Mouse (Mus musculus): ENCODE measurements at regions not wholly inside any gene's neighbourhood (a gene's known extent, or its start where the extent isn't known, plus 50 kb on each side); places are given as distances from the start of the nearest gene placed in this dataset.

DNA sequence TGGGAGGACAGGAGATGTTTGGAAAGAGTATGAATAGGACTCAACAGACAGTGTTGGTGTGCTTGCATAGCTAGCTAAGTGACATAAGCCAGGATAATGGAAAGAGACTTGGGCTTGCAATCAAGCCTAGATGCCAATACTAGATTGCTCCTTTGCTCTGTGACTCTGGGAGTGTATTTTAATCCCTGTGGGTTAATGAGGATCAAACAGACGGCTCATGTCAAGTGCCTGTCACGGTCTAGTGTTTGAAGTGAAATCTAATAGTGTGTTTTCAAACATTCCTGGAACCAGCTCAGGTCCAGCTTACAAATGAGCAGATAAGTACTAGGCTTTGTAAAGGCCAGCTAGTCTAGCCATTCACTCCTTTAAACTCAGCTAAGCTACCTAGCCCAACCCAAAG, 64.1 kb upstream of the Ranbp3l start:
- DNase-seq (ENCODE audit: low read depth, low spot score): no peak

DNA sequence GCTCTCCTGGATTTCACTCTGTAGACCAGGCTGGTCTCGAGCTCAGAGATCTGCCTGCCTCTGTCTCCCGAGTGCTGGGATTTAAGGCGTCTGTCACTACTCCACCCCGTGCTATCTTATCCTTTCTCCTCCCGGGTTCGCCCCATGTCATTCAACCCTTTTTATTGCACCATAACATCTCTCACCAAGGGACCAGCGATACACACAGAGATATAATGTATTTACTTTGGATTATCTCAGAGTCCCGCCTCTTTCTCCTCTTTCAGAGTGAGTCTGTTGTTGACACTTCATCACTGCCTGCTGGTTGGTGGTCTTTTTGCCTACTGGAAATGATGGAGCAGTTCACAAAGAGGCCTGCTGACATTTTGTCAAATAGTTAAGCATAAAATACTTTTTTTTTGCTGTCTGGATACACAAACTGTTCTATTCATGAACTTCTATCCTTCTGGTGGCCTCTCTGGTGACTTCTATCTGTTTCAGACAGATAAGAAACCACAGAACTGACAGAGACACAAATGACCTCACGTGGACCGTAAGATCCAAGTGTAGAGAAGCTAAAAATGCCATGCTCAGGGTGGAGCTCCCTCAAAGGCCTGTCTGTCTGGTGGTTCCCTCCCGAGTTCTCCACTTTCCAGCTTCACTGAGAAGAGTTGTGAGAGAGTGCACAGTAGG, 70.1 kb upstream of the Ranbp3l start:
- no peak for DNase-seq (ENCODE audit: low read depth, low spot score)

DNA sequence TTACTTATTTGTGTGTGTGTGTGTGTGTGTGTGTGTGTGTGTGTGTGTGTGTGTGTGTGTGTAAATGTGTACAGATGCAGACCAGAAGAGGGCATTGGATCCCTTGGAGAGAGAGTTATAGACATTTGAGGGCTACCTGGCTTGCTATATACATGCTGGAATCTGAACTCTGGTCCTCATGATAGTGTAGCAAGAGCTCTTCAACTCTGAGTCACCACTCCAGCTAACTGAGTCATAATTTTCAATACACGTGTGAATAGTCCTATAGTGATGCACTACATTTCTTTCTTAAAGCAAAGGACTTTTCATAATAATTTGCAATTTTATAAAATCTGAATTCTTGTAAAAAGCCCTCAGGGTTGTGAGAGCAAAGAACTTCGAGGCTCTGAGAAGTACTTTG, 70.9 kb upstream of the Ranbp3l start:
- no peak for DNase-seq (ENCODE audit: low read depth, low spot score)

DNA sequence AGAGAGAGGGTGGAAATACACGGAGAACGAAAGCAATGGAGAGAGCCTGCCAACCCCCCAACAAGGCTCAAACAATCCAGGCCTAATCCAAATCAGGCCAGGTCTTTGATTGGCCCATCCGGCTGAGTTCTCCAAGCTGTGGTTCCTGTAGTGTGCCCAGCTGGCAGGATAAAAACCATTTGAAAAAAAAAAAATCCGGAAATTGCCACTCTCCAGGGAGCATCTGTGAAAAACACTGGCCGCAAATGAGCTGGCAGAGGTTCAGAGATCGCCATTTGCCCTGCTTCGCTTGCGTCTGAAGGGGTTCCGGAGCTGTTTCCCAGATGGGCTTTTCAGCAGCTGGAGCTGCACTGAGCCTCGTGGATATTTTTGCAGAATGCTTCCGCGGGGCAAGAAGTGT, 71.4 kb upstream of the Ranbp3l start:
- peak; percentile 30 for DNase-seq (ENCODE audit: low read depth, low spot score)

DNA sequence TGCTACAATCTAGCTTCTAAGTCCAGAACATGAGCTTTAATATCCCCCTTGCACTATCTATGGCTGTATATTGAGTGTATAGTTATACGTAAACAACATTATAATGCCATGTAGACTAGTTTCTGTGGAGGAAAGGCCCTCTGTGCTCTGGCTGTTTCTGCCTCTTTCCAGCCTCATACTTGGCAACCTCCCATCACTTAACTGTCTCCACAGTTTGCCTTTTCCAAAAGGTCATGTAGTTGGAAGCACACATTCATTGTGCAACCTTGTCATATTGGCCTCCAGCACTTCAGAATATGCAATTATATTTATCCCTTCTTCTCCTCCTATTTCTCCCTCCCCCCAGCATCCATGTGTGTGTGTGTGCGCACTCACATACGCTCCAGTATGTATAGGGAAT, 82.2 kb upstream of the Ranbp3l start:
- no peak for DNase-seq (ENCODE audit: low read depth, low spot score)

DNA sequence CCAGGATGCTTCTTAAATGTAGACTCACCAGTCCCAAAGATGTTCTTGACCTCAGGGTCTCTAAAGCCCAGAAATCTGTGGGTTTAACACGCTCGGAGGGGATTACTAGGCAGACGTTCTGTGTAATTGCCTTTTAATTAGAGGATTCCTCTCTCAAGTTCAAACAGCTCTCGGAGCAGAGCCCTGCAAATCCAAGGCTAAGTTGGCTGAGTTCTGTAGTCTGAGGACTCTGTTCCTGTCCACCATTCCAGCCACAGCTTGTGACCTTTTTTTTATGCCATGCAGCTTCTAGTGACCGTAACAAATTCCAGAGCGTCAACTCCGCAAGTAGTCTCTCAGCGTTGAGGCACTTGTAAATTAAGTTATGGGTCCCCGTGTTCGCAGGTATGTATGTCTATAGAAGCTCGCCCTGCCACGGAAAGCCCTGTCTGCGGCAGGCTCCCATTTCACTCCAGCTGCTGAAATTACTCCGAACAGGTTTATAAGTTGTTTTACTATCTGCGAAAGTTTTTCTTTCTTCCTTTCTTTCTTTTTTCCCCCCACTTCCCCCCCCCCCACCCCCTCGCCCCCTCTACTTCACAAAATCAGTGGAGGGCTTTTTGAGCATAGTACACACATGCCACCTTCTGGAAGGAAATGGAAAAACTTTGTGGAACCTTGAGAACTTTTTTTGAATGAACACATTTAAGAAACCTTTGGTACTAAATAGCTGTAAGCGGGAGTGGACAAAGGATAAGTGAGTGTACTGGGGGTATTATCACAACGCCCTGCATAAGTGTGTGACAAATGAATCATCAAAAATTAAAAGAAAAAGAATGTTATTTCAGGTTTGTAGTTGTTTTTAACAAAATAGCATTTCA, 82.9 kb upstream of the Ranbp3l start:
- DNase-seq (ENCODE audit: low read depth, low spot score): peak; percentile 24

DNA sequence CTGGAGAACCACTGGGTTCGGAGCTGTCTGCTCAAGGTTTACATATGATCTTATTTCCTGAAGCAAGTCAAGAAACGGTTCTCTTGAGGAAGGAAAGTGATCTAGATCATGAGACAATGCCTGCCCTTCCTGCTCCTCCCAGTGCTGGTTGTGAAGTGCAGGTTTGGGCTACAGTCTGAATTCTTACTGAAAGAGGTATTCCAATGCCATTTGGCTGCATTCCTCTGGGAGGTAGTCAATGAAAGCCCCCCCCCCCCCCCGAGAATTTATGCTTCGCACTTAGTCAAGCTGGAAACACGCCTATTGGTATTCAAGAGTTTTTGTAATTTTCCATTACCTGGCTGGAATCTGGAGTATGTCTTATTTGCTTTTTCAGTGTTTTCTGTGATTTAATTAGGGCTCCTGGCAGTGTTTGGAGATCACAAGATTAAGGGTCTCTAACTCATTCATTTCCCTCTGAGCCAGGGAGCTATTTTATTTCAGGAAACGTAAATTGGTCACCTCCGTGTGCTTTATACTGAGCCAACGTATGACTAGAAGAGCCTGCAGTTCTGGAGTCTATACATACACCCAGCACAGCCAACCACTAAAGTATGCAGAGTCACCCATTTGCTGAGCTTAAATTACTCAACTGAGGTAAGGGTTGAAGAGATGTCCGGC, 84.7 kb upstream of the Ranbp3l start:
- DNase-seq (ENCODE audit: low read depth, low spot score): no peak

DNA sequence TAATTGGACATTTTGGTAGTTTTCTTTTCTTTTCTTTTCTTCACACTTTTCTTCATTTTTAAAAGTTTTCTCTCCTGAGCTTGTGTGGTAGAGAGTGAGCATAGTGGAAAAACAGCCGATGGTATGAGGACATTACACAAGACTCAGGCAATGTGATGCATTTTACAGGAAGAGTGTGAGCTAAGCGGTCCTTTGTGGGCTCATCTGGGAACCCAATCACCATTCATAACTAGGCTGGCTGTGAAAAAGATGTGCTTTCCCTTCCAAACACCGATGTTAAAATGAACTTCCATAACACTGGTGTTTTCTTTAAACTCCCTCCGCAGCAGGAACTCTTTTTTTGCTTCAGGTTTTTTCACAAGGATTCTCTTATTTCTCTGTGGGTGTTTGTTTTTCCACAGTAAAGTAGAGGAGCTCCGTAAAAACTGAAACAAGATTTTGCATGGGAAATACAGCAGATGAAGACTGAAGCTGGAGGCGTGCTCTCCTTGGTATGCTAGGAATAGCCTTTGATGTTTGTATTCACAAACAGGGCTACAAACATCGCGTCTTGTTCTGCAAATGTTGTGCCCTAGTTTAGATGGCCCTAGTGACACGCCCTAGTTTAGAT, 92.8 kb upstream of the Ranbp3l start:
- DNase-seq (ENCODE audit: low read depth, low spot score): no peak

DNA sequence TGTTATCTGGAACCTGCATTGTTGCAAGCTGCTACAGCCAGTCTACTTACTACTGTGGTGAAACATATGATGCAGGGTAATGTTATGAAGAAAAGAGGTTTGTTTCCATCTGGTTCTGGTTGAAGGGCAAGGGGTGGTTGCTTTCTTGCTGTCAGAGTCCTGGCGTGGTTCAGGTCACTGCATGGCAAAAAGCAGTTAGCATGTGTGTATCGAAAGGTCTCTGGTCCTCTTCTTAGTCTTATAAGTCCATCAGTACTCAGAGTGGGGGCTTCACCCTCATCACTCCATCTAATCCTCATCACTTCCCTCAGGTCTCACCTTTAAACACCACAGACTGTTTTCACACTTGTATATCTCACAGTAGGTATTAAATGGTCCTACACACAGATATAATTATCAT, 99.7 kb upstream of the Ranbp3l start:
- DNase-seq (ENCODE audit: low read depth, low spot score): no peak

DNA sequence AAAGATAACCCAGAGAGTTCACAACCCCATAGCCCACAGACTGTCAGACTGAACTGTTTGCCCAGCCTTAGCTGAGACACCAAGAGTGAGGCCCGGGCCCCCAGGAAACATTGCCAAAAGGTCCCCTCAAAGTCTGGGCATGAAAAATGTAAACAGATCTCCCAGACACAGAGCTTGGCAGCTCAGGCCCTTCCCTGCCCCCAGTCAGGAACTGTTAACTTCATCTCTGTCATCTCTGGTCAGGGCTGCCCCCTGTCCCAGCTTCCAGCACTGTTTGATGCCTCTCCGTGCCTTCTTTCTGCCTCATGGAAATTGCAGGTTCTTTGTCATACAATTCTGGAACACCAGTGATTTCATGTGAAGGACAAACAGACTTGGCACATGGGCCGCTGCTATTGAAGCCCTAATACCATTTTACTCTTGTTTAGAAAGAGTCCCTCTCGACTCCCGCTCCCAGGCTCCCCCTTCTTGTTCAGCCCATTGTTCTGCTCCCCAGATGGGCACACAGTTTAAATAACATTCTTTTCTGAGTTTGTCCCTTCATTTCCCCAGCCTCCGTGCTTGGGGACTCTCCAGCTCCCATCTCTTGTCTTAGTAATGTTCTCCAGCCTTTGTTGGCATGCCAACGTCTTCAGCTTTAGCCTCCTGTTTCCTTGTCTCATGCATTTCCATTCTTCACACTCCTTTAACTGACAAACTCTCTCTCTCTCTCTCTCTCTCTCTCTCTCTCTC, 100.4 kb upstream of the Ranbp3l start:
- DNase-seq (ENCODE audit: low read depth, low spot score): no peak

DNA sequence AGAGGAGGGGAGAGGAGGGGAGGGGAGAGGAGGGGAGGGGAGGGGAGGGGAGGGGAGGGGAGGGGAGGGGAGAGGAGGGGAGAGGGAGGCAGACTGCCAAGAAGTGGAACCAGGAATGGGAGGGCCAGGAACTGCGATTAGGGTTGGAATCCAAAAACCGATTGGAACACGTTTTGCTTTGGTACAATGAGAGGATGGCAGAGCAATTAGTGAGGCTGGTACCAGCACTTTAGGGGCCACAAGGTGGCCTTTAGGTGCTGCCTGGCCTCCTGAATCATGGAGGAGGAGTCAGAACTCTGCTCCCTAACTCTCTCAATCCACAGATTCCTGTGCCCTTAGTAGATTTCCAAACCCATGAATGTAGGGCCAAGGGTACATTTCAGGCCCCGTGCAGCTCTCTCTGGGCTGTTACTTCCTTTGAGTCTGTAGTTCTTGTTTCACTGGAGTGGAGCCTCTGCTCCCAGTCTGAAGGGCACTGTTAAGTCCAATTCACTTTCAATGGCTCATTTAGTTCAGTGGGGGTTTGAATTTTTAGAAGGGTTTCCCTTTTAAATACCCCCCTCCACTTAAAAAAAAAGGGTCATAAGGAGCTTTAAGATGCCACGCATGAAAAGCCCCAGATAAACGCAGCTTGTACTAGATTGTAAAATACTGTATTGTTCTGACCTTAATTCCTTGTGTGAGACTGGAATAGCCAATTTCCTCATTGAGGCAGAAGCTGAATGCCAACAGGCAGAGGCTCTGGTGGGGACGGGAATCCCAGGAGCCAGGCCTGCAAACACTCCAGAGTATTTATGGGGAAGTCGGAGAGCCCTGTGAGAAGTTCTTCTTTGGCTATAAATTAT, 102.4 kb upstream of the Ranbp3l start:
- no peak for DNase-seq (ENCODE audit: low read depth, low spot score)

DNA sequence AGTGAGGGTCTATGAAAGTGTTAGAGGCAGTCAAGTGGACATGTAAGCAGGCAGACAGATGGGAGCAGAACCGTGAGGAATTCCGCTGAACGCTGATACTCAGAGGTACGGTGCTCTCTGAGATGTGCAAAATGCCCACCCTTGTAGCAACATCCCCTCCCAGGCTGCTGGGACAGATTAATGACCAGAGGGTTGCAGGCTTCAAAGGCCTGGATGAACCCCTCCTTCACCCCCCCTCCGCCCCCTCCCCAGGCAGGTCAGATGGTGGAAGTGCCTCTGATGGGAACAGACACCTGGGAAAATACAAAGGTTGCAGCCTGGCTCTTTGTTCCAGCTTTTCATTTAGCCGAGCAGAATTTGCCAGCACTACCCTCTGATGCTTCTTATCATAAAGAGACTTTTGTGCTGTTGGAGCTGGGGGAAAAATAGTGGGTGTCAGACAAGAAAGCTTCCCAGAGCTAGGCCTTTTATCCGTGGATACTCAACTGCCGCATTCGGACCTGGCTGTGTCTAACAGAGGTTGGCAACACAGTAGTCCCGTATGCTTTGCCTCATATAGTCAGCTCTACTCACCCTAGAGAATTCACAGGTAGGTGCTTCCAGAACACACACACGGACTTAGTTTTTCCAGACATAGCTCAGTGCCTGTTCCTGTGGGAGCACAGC, 111.2 kb upstream of the Ranbp3l start:
- no peak for DNase-seq (ENCODE audit: low read depth, low spot score)

DNA sequence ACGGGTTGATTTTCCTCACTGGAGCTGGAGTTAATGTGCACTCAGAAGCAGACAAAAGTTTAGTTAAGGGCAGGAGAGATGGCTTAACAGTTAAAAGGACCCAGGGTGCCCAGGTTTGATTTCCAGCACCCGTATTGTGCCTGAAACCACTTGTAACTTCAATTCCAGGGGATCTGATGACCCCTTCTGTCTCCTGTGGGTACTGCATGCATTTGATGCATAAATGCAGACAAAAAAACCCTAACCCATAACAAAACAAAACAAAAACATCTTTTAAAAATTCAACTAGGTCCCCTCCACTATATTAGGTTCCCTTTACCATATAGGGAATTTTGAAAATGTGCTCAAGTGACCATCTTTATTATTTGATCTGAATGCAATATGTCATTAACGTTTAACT, 112.2 kb upstream of the Ranbp3l start:
- peak; percentile 33 for DNase-seq (ENCODE audit: low read depth, low spot score)

DNA sequence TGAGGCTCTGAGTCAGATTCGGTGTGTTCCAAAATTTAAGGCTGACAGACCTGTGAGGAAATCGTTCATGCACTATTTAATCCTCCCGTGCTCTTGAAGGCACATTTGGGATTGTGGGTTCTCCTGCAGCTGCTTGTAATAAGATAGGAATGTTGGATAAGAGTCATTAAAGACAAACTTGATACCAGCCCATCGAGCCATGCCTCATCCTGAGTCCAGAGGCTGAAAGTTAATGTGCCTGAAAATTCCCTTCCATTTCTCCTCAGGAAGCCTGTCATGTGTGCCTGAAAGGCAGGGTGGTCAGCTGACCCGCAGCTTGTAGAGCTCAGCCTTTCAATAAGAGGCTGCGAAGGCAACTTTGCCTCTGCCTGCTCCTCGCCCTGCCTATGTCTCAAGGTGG, 113.4 kb upstream of the Ranbp3l start:
- no peak for DNase-seq (ENCODE audit: low read depth, low spot score)

DNA sequence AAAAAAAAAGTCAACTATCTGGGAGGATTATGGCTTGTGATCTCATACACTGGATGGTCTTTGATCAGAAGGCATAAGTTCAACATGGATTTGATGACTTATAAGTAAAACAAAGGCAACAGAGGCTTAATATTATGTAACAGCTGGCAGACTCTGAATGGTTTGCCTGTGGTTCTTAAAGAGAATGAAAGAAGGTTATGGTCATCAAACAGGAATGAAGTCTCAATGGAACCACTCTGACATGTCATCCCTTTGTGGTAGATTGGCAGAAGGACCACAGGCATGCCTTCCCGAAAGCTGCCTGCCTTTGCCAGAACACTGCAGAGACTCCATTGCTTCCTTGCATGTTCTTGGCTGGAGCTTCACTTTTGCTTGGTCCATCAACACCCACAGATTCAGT, 116.8 kb upstream of the Ranbp3l start:
- DNase-seq (ENCODE audit: low read depth, low spot score): no peak

DNA sequence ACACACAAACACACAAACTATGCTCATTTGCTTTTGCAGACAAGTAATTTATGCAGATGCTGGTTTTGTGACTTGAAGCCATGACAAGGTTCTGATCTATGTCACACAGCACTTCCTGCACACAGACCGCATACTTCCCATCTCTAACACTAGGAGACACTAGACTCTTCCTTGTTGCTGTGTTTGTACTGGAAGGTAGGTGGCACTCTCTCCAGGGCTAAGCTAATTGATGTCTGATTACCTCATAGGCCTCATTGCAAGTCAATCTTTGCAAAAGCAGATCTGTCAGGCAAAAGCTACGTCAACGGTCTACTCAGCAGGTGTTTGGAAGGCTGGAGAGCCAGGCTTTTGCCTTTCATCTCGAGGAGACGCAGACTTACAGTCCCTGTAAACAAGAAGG, 118.3 kb upstream of the Ranbp3l start:
- DNase-seq (ENCODE audit: low read depth, low spot score): peak; percentile 79

DNA sequence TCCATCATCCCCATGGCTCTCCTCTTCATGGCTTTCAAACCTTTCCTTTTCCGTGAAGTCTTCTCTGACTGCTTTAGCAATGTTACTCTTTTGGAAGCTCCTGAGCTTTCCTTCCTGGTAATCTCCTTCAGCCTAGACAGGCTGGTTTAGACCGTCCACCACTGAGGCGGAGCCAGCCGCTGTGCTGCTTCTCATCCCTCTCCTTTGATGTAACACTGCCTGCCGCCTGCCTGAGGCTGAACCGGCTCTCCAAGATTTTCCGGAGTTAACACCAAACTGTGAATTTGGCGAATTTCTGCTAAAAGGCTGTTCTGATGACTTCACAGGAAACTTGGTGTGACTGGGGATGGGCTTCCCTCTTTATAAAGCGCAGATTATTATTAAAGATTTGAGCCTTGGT, 125.6 kb upstream of the Ranbp3l start:
- no peak for DNase-seq (ENCODE audit: low read depth, low spot score)

DNA sequence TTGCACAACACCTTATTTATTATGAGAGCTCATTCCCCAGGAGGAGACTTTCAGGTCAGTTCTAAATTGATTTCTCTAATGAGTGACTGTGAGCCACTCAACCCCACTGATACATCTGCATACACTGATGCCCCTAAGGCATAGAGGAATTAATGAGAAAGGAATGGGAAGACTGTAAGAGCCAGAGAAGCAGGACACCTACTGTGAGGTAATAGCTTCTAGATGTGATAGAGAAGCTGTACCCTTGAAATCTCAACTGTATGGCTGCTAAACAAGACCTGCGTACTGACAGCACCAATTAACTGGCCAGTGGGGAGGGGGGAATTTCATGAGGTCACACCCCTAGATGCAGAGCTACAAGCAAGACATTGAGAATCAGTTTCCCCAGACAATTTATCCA, 128.3 kb upstream of the Ranbp3l start:
- DNase-seq (ENCODE audit: low read depth, low spot score): peak; percentile 71

DNA sequence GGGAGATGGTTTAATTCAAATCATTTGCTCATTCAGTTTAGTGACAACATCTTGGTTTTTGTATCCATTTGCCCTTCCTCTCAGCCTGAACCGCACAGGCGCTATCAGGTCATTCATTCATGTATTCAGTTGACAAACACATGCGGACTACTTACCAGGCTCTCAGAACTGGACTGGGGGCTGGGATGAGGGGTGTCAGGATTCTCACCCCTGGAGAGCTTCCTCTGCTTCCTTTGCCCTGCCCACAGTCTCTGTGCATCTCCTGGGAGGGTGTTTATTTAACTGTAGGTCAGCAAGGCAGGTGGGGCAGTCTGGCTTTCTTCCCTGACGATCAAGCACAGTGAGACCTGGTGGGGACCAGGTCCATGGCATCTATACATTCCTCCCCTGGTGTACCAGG, 123.6 kb upstream of the Slc1a3 start:
- peak; percentile 89 for DNase-seq (ENCODE audit: low read depth, low spot score)

DNA sequence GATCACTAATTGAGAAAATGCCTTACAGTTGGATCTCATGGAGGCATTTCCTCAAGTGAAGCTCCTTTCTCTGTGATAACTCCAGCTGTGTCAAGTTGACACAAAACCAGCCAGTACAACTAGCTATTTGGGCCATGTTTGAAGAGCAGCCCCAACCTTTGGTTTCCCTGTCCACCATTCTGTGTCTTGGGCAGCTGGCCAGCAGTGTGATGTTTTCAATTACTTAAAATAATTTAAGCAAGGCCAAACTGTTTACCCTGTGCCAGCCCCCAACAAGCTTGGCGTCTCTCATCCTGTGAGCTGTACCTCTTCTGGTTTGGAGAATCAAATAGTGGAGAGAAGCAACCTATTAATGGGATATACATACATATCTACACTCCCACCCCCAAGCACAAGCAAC, 122.4 kb upstream of the Slc1a3 start:
- DNase-seq (ENCODE audit: low read depth, low spot score): no peak
